Mouse (Mus musculus) inflammation-experienced regulatory T-cells, adult 6 months (primary cell): ENCODE measurements around the gene Neurl2. TPM values are rescaled to one million over a fixed set of nuclear protein-coding genes. Genes with fewer than 3 reads are reported as not detected.
"Not testable (repeated sequence)": the region's sequence is repeated elsewhere in the genome, so short reads cannot be mapped to it uniquely, and the experiment has no call there.

ENCODE experiments used
- ATAC-seq: one replicate; pipeline ENCODE4 v1.8.0; 2017
- polyA plus RNA-seq, 3 experiments: library from polyadenylated mRNA; unstranded; fragments of 100-300 nt; shearing (Covaris generic); gene quantifications; one replicate each; pipeline ENCODE4 v1.2.1; 2017

Neurl2 gene
- 1 to 10 TPM; 1.0 to 2.7 (median 1.1) TPM for polyA plus RNA-seq

DNA sequence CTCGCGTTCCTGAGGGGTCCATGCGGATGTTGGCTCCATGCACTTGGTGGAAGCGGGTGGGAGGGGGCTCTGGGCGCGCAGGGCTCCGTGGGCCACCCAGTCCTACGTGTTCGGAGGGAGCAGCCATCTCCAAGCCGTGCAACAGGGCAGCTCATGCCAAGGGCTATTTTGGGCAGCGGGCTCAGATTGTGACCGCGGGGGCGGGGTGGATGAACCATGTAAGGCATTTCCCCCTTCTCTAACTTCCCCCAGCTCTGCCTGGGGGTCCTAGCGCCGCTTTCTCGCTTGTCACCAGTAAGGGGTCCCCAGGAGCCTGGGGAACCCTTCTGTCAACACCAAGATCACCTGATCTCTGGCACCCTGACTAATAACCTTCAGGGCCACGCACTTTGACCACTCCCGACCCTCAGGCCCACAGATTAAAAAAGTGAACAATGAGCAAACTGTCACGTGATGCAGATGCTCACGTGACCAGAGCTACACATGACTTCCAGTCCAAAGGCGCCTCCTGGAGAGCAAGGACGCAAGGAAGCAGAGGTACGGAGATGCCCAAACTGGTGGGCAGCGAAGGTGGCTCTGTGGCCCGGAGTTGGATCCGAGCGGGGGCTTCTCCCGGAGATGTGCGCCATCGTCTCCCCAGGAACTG is at the start of gene Neurl2:
Gene Neurl2, minus strand, starts transcription at position 143 of the 646 bp plus-strand sequence.
- ATAC-seq: peak; percentile 68

DNA sequence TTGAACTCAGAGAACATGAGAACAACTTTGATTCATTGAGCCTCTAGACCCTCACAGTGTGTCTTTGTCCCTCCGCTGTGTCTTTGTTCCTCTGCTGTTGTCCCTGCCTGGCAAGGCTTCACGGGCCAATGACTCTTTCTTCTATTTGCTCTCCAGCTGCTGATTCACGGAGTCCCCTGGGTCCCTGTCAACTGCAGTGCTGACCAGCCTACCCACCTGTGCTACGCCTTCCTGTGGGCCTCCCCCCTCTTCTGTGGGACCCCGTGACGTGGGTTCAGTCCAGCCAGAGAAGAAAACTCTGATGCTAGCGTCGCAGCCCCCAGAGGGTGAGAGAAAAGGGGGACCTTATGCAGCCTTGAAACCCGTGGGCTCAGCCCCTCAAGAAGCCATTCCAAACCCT is 49.4 kb upstream of the Neurl2 start:
- no peak for ATAC-seq

DNA sequence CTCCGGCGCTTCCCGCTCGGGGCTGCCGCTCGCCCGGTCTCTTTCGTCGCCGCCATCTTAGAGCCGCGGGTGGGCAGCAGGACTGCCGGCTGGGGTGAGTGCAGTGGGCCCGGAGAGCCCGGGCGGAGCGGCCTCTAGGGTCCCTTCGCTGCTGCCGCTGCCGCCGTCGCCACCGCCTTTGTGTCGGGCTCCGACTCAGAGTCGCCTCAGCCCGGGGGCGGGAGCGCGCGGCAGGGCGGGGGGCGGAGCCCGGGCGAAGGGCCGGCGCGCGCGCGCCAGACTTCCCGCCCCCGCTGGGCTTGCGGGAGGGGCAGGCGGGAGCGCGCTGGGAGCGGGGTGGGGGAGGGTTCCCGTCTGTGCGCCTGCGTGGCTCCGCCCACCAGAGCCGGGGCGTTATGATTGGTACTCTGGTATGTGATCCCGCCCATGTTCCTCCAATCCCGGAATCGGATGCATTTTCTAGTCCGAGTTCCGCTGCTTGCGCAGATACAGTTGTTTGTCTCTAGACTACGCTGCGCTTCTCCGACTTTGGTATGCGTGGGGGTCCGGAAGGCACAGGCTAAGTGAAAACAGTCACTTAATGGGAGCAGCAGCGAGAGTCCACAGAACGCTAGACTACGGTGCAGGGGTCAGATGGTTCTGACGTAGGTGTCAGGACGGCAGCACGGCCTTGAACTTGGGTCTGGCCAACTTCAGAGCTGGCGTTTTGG is 46.5 kb upstream of the Neurl2 start:
- peak; percentile 91 for ATAC-seq

DNA sequence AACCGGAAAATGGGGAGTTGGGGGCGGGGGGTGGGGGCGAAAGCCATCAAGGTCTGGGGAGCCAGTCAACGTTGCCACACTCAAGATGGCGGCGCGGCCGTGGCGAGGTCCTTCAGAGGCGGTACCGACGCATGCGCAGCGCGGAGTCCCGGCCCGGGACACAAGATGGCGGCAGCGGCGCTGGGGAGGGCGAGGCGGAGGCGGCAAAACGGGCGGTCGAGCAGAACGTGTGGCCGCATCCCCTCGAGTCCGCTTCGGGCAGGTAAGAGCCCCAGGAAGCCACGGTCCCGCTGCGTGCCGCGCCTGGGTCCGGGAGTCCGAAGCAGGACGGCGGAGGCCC is 45.9 kb upstream of the Neurl2 start, which contains the start of gene Pcif1:
Gene Pcif1, plus strand, starts transcription at position 77 of the 340 bp plus-strand sequence.
- ATAC-seq: peak; percentile 56

DNA sequence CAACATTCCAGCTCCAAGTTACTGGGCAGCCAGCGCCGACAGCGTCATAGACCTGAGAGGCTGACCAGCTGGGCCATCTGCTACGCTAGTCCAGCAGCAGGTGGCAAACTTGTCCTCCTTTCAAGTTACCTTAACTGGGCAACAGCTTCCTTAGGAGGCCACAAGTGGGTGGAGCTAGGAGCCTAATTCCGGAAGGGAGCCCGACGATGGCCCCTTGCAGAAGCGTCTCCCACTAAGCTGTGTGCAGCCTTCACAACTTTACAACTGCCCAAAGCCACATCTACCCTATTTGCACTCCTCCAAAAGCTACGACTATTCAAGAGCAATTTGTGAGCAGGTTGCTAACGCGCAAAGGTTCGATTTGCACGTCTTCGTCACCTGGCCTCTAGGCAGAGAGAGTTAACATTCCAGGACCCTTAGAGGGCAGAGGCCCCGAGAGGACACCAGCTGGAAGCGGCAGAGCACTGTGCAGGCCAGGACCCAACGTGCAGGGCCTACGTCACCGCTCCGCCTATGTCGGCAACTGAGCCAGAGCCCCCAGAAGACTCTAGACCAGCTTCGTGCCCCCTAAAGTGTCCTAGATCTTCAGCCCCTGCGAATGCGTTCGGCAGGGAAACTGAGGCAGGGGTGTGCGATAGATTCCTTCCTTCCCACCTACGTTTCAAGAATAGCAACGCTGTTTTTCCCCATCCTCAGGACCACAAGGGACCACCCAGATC is 45.4 kb upstream of the Neurl2 start:
- ATAC-seq: no peak

DNA sequence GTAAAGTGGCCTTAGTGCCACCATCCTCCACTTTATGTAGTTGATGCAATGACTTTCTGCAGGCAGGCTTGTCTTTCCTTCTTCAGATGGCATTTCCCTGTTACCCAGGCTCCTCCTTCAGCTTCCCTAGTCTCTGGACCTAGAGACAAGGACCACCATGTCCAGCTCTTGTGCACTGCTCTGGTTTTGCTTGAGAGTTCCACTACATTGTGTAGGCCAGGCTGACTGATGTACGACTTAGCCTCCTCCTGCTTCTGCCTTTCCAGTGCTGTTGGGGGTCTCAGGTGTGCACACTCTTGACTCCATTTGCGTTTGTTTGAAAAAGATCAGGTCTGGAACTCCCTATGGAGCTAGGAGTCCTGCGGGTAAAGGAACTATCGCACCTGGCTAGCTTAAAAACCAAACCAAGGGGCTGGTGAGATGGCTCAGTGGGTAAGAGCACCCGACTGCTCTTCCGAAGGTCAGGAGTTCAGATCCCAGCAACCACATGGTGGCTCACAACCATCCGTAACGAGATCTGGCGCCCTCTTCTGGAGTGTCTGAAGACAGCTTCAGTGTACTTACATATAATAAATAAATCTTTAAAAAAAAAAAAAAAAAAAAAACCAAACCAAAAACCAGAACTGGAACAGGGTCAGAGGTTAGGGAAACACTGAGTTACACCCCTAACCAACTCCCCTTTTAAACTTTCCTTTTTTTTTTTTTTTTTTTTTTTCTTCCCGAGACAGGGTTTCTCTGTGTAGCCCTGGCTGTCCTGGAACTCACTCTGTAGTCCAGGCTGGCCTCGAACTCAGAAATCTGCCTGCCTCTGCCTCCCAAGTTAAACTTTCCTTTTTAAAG is 44.3 kb upstream of the Neurl2 start:
- ATAC-seq: not testable (repeated sequence)

DNA sequence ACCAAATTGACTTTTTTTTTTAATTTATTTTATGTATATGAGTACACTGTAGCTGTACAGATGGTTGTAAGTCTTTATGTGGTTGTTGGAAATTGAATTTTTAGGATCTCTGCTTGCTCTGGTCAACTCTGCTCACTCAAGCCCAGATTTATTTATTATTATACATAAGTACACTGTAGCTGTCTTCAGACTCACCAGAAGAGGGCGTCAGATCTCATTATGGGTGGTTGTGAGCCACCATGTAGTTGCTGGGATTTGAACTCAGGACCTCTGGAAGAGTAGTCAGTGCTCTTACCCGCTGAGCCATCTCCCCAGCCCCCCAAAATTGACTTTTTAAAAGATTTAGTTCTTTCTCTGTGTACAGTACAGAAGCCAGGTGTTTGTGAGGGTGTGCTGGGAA is 42.4 kb upstream of the Neurl2 start:
- not testable (repeated sequence) for ATAC-seq

DNA sequence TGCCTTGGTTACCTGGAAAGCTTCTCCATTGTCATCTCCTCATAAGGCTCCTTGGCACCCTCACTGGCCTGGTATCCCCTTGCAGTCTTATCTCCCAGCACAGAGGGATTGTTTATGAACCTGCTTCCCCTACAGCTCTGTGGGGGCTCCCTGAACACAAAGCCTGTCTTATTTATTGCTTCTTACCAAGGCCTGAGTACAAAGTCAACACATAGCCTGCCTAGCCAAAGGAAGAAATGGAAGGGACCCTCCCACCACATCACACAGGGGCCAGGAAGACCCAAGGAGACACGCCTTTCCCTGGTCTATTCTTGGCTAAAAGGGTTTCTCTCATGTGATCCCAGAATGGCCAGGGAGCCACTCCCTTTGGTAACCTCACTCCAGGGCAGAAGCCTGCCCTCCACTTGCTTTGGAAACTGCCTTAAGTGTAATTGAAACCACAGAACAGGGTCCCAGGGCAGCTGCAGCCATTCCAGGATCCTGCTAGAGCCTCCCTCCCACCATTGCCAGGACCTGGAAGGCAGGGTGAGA is 41.0 kb upstream of the Neurl2 start:
- ATAC-seq: no peak

DNA sequence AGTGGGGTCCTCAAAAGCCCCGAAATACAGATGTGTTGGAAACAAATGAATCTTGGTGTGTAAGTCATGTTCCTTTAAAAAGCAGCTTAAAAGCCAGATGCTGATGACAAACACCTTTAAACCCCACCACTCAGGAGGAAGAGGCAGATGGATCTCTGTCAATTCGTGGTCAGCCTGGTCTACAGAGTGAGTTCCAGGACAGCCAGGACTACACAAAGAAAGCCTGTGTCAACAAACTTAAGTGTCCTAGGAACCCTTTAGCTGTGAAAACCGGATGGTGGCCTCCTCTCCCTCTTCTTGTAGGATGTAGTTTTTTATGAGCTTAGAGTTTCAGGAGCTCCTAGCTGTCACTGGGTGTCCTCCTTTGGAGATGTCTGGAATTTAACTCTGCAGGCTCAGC is 40.4 kb upstream of the Neurl2 start:
- no peak for ATAC-seq

DNA sequence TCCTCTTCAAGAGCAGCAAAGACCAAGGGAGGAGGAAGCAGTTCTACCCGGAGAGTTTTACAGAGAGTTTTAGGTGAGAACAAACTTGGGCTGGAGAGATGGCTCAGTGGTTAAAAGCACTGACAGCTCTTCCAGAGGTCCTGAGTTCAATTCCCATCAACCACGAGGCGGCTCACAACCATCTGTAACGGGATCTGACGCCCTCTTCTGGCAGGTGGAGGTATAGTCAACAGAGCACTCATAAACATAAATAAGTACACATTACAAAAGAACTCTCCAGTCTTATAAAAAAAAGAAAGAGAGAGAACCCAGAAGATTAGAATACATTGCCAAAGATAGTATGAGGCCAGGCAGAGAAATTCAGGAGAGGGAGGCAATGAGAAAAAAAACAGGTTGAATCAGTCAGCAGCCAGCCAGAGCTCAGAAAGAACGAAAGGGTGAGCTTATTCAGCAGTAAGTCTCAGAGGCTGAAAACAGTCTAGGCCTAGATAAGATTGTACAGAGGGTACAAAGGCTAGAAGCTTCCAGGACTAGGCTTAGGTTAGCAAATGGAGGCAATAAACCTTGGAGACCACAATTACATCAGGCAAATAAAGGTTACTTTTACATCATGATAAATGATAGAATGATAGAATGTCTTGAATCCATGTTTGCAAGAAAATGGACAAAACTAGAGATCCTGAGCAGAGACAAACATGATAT is 38.5 kb upstream of the Neurl2 start:
- no peak for ATAC-seq

DNA sequence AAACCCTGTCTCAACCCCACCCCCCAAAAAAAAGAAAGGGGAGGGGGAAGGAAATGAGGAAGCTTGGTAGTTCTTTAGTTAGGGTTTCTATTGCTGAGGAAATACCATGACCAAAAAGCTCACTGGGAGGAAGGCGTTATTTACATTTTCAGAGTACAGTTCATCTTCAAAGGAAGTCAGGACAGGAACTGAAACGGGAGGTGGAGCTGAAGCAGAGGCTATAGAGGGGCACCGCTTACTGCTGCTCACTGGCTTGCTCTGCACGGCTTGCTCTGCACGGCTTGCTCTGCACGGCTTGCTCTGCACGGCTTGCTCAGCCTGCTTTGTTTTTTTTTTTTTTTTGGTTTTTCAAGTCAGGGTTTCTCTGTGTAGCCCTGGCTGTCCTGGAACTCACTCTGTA is 35.2 kb upstream of the Neurl2 start:
- peak; percentile 63 for ATAC-seq

DNA sequence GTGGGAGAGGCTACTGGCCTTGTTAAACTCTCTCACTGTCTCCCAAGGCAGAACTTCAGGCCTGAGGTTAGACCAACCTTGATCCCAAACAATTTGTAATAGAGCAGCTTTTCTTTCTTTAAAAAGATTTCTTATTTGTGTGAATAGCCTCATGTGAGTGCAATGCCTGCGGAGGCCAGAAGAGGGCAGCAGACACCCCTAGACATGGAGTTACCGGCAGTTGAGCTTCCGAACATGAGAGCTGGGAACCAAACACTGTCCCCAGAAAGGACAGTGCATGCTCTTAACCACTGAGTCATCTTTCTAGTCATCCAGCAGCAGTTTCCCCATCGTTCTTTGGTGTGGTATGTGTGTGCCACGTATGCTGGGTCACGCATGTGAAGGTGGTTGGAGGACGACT is 34.3 kb upstream of the Neurl2 start:
- no peak for ATAC-seq

DNA sequence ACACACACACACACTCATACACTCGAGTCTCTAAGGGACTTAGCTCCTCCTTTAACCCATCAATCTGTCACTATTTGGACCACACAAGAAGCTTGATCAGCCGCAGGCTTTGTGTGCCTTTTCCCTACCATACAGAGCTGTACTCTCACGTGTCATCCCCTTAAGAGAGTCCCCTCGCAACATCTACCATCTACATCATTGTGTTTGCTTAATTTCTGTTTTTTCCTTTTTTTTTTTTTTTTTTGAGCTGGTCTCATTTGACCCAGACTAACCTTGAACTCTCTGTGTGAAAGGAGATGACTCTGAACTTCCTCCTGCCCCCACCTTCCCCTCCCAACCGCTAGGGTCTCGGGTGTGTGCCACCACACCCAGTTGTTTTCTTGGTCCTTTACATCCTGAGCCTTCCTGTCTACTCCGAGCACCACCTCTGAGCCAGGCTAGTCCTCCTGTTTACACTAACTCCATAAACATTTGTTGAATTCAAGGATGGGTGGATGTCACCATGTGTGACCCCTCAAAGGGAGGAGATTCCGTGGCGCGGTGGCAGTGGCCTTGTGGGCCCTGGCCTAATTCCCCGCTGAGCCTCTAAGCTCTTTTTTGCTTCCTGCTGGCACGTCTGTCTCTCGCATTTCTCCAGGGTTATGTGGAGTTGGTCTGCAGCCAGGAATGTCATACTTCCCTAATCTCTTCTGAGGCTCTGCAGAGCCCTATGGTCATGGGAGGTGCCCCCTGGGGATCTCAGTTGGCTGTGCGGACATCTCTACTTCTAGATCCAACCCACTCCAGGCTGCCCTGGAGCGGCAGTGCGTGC is 33.7 kb upstream of the Neurl2 start:
- no peak for ATAC-seq

DNA sequence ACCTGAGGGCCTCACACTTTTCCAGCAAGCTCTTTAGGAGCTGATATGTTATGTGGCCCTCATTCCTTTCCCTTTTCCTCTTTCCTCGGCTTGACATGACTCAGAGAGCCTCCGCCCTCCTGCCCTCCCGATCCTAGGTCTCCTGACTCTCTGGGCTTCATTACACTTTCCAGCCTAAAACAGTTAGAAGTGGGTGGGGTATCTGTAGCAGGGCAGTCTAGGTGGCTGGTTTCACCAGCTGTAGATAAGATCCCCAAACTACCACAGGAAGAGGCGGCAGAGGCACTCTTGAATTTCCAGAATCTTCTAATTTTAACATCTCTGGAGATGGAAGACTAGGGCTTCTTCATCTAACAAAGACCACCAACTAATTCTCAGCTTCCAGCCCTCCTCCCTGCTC is 31.3 kb upstream of the Neurl2 start:
- ATAC-seq: no peak

DNA sequence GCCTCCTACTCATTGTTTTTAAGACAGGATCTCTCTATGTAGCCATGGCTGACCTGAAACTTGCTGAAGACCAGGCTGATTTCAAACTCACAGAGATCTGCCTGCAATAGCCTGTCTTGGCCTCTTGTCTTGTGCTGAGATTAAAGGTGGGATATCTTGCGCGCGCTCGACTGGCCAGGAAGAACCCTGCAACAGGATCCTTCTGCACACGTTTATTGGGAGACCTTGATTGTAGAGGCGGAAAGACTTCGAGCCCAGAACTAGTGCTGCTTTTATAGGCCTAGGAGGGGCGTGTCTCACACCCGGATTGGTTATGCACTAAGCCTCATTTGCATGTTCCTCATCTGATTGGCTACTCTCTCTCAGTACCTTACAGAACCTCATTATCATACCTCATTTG is 30.2 kb upstream of the Neurl2 start:
- ATAC-seq: not testable (repeated sequence)

DNA sequence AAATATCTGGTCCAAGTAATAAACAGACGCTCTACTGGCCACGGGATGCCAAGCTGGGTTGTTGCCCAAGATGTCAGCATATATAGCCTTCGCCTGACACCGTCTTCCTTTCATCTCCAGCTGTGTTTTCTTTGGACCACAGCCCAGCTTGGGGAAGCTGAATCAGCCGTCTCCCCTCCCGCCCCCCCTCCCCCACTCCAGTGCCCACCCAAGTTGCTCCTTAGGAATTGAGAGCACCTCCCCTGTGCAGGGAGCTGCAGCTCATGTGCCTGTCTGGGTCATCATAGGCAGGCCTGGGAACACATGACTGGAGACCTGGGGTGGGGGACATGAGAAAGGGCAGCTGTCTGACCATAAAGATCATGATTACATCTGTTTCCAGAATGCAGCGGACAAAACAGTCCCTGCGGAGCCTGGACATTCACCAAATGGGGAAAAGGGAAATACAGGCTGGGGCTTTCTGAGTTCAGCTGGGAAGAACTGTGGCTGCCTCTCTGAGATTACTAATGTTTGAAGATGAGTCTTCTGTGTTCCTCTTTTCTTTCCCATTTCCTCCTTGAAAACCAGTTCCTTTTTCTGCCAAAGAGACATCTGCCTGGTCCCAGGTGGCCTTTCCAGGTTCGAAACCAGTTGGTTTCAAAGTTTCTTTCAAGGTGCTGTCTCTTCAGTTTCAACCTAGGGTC is 29.1 kb upstream of the Neurl2 start:
- ATAC-seq: no peak

DNA sequence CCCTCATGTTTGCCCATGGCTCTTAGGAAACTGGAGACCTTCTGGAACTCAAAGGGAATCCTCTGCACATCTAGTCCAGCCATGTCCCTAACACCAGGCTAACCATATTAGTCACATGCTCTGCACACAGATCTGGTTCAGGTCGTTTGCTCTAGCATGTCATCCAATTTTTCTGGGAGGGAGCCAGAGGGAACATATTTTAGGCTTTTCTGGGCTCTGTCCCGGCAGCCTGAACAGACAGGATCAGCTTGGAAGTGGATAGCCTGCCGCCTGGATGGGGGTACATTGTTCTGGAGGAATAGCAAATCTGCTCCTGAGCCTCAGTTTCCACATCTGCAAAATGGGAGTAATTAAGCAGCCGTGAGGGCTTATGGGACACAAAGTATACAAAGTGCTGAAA is 27.8 kb upstream of the Neurl2 start:
- no peak for ATAC-seq

DNA sequence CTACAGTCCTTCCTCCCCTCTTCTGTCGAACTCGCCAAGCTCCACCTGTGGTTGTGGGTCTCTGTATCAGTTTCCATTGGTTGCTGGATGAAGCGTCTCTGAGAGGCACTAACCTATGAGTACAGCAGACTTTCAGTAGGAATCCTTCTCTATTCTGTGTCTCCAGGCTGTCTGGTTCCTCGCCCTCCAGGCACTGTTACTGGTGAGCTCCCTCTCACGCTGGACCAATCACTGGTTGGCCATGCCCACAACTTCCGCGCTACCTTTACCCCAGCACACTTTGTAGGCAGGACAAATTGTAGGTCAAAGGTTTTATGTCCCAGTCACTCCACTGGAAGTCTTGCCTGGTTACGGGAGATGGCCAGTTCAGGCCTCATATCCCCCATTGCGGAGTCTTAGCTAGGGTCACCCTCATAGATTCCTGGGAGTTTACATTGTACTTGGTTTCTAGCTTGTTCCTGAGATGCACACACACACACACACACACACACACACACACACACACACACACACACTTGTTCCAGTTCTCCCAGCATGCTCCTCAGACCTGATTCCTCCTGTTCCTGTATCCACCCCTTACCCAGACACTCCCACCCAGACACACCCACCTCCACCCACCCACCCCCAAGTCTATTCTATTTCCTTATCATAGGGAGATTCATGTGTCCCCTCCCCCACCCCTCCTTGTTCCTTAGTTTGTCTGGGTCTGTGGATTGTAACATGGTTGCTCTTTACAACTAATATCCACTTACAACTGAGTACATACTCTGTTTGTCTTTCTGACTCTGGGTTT is 26.6 kb upstream of the Neurl2 start:
- ATAC-seq: no peak

DNA sequence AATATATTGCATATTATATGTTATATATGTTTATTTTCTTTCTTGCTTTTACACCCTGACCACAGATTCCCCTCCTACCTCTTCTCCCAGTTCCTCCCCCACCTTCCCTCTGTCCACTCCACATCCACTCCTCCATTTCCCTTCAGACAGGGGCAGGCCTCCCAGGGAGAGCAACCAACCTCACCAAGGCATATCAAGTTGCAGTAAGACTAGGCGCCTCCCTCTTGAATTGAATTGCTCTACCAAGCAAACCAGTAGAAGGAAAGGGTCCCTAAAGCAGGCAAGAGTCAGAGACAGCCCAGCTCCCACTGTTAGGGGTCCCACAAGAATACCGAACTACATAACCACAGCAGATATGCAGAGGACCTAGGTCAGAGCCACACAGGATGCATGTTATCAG is 25.9 kb upstream of the Neurl2 start:
- no peak for ATAC-seq
